9 mouse cellular contexts compared by ENCODE assay signal in genomic region chr1:105971490-105972170, GRCm38 (mm10). TPM values are rescaled to one million over a fixed set of nuclear protein-coding genes. Genes with fewer than 3 reads are reported as not detected.
DNase-seq lines count a peak whose midpoint lies in the region; ATAC-seq and TF ChIP-seq lines count a peak whose summit lies in the region.
"Had no signal": no experiment of that assay in that cellular context is flagged by ENCODE, and none has a peak within 500 bp of the region (broad histone marks: within the 10 kb centered on the region; RNA-seq: fewer than 3 reads in every experiment).

No protein-coding gene starts in this region.

- no peaks in the 10 kb centered on the region for H3K36me3 ChIP-seq in spleen, adult 2 months (ENCODE audit: control insufficient read depth, insufficient read depth, low read length)
- no peaks in the 10 kb centered on the region for H3K36me3 ChIP-seq in heart, embryonic 10.5 days
- H3K36me3 ChIP-seq: limb, embryonic 15.5 days had no signal

- peaks cover 15% of the 10 kb centered on the region for H3K4me1 ChIP-seq in spleen, adult 2 months (ENCODE audit: control insufficient read depth, insufficient read depth, insufficient read length)
- peaks cover 28% of the 10 kb centered on the region for H3K4me1 ChIP-seq in heart, embryonic 10.5 days

- peak; percentile 21 to 43 for DNase-seq in spleen, adult 2 months (ENCODE audit: low read depth in 1 of 2, low spot score in 2 of 2)
- no peak for DNase-seq in spleen, postnatal 14 days (ENCODE audit: low spot score in 2 of 2)
- DNase-seq in heart, embryonic 10.5 days (ENCODE audit: low spot score): peak; percentile 82
- peak; percentile 25 to 45 for DNase-seq in kidney, postnatal 4 days
- DNase-seq in urinary bladder, postnatal 4 days (ENCODE audit: low spot score in 2 of 2): no peak
- no peak for DNase-seq in layer of hippocampus, postnatal 14 days (ENCODE audit: low spot score in 2 of 2)
- no peak for DNase-seq in adipocyte (ENCODE audit: low spot score)

- WGBS in spleen, adult 2 months: 8% methylated on average over 10 of the region's 10 CpGs
- 27% methylated on average over 10 of the region's 10 CpGs for WGBS in heart, embryonic 10.5 days

- peak overlapping the region; percentile 74 for H3K27ac ChIP-seq in spleen, adult 2 months (ENCODE audit: insufficient read depth, low read length)
- peak overlapping the region; percentile 79 for H3K27ac ChIP-seq in heart, embryonic 10.5 days
- H3K27ac ChIP-seq: limb, embryonic 15.5 days had no signal

- no peaks in the 10 kb centered on the region for H3K27me3 ChIP-seq in spleen, adult 2 months (ENCODE audit: control insufficient read depth, insufficient read depth, low read length)
- H3K27me3 ChIP-seq in heart, embryonic 10.5 days (ENCODE audit: insufficient read depth, poor library complexity, severe bottlenecking): no peaks in the 10 kb centered on the region
- H3K27me3 ChIP-seq: limb, embryonic 15.5 days had no signal

- TF ChIP-seq CTCF in spleen, adult 2 months (IDR thresholded peaks at IDR 0.05; ENCODE audit: extremely low read depth, insufficient read depth, insufficient read length, insufficient replicate concordance): no peak

- peak; percentile 66 for ATAC-seq in neutrophil, adult 5-6 weeks (ENCODE audit: extremely low read depth, insufficient number of reproducible peaks, low FRiP score, poor library complexity, severe bottlenecking)

- H3K4me3 ChIP-seq in spleen, adult 2 months (ENCODE audit: extremely low read depth, insufficient read depth, insufficient read length): peak overlapping the region; percentile 47
- peak overlapping the region; percentile 22; the same call in 1 of the 2 replicates for H3K4me3 ChIP-seq in heart, embryonic 10.5 days
- H3K4me3 ChIP-seq: limb, embryonic 15.5 days had no signal

- no peak for TF ChIP-seq POLR2A in spleen, adult 2 months (IDR thresholded peaks at IDR 0.05; ENCODE audit: low read depth, low read length)

- no peaks in the 10 kb centered on the region for H3K9me3 ChIP-seq in heart, embryonic 10.5 days
- H3K9me3 ChIP-seq: limb, embryonic 15.5 days had no signal

RNA-seq across cellular contexts. Expression of gene Zcchc2, which starts 18.6 kb away (rescaled TPM):
- polyA plus RNA-seq in spleen, adult 2 months (2012; rRNA removed): 16.9 and 20.0 TPM in 2 replicates
- 1.8 and 2.4 TPM in 2 replicates for polyA plus RNA-seq in heart, embryonic 10.5 days (2016; fragmentation: Nextera tagmentation; extraction: Ambion mirVana)
- total RNA-seq in neutrophil, adult 5-6 weeks (2017): 56.2 and 64.6 TPM in 2 replicates
- total RNA-seq in layer of hippocampus, postnatal 14 days (2021): 10 to 100 TPM; 17.7 to 19.1 TPM

Comparison
In these comparisons a context has a peak if more than half of its experiments do, and no peak if none do; other contexts are left out.
1. DNase-seq: peak in spleen, adult 2 months (2 of 2), heart, embryonic 10.5 days (single experiment) and kidney, postnatal 4 days (2 of 2); none in spleen, postnatal 14 days (0 of 2), urinary bladder, postnatal 4 days (0 of 2), layer of hippocampus, postnatal 14 days (0 of 2) and adipocyte (single experiment).